Mouse (Mus musculus): ENCODE measurements at regions not wholly inside any gene's neighbourhood (a gene's known extent, or its start where the extent isn't known, plus 50 kb on each side); places are given as distances from the start of the nearest gene placed in this dataset.

- TF ChIP-seq CHD2 (IDR thresholded peaks at IDR 0.05; ENCODE audit: low read depth, low read length) (no peak), ZC3H11A (IDR thresholded peaks at IDR 0.05; ENCODE audit: borderline replicate concordance, low read depth, low read length) (no peak), ZNF384 (IDR thresholded peaks at IDR 0.05; ENCODE audit: low read depth, low read length) (no peak), HCFC1 (IDR thresholded peaks at IDR 0.05; ENCODE audit: borderline replicate concordance, insufficient read depth, low read length) (no peak)
Observed at GRCm38 (mm10) chr7:129750936-129751335, 159.3 kb downstream of the Wdr11 start.

All from ES-E14 (cell line).